Mouse (Mus musculus) cortical plate, adult 2 months (tissue): ENCODE measurements around the gene Tagln.

Experiments
- CTCF ChIP-seq: fragments of 200-500 bp; IDR thresholded peaks from 2 replicates; pipeline ENCODE4 v1.5.1; 2011; ENCODE audit warnings: mild to moderate bottlenecking, control low read depth, low read length; ENCODE audit not compliant: insufficient read depth; ENCODE audit errors: extremely low read depth
- POLR2A ChIP-seq: fragments of 200-500 bp; IDR thresholded peaks from 2 replicates; pipeline ENCODE4 v1.6.1; 2011; ENCODE audit warnings: mild to moderate bottlenecking, low read length, control low read depth; ENCODE audit not compliant: insufficient read depth; ENCODE audit errors: extremely low read depth

- TF ChIP-seq POLR2A (no peak), CTCF (no peak)
Measured at GRCm38 (mm10) chr9:45942916-45943315, 7.1 kb upstream of the Tagln start.
